Mouse (Mus musculus): ENCODE measurements around the gene Iqgap1. TPM values are rescaled to one million over a fixed set of nuclear protein-coding genes. Genes with fewer than 3 reads are reported as not detected.

Gene Iqgap1
- total and polyA plus RNA-seq, 3 experiments: 33.5 to 35.8 (median 34.8) TPM

- Histone ChIP-seq H3K27ac (no peak overlapping the region), H3K36me3 (ENCODE audit: control insufficient read depth, insufficient read depth, low read length) (no peaks in the 10 kb centered on the region), H3K9ac (ENCODE audit: low read depth, low read length) (no peak overlapping the region), H3K4me3 (no peak overlapping the region), H3K79me2 (replicated peaks; ENCODE audit: control insufficient read depth, insufficient read depth, low read length) (no peaks in the 10 kb centered on the region), H3K4me1 (ENCODE audit: control insufficient read depth, insufficient read depth, low read length) (no peaks in the 10 kb centered on the region), H3K27me3 (ENCODE audit: control insufficient read depth, insufficient read depth, low read length) (no peaks in the 10 kb centered on the region)
- intact Hi-C loops (cut with DNase I): no loop called here
- TF ChIP-seq CTCF (IDR thresholded peaks at IDR 0.05) (no peak), EP300 (IDR thresholded peaks at IDR 0.05; ENCODE audit: insufficient read depth, low read depth, low read length) (no peak), POLR2A (IDR thresholded peaks at IDR 0.05; ENCODE audit: insufficient read depth, low read depth, low read length) (no peak)
- no peak for DNase-seq
- WGBS: 57% methylated on average over 3 of the region's 3 CpGs
Observed at GRCm38 (mm10) chr7:80698940-80699339, 126.8 kb downstream of the Iqgap1 start.

- TF ChIP-seq EP300 (IDR thresholded peaks at IDR 0.05; ENCODE audit: insufficient read depth, low read depth, low read length) (no peak), CTCF (IDR thresholded peaks at IDR 0.05) (no peak), POLR2A (IDR thresholded peaks at IDR 0.05; ENCODE audit: insufficient read depth, low read depth, low read length) (no peak)
- Histone ChIP-seq H3K4me3 (no peak overlapping the region), H3K27me3 (ENCODE audit: control insufficient read depth, insufficient read depth, low read length) (no peaks in the 10 kb centered on the region), H3K27ac (no peak overlapping the region), H3K36me3 (ENCODE audit: control insufficient read depth, insufficient read depth, low read length) (no peaks in the 10 kb centered on the region), H3K4me1 (ENCODE audit: control insufficient read depth, insufficient read depth, low read length) (no peaks in the 10 kb centered on the region), H3K9ac (ENCODE audit: low read depth, low read length) (no peak overlapping the region), H3K79me2 (replicated peaks; ENCODE audit: control insufficient read depth, insufficient read depth, low read length) (no peaks in the 10 kb centered on the region)
- no peak for DNase-seq
- WGBS: 69% methylated on average over 5 of the region's 5 CpGs
- intact Hi-C loops (cut with DNase I): no loop called here
Observed at GRCm38 (mm10) chr7:80697859-80698258, 127.9 kb downstream of the Iqgap1 start.

- no peak overlapping the region for H3K4me3 ChIP-seq
- H3K79me2 ChIP-seq (replicated peaks; ENCODE audit: control insufficient read depth, insufficient read depth, low read length): no peaks in the 10 kb centered on the region
- no peaks in the 10 kb centered on the region for H3K36me3 ChIP-seq (ENCODE audit: control insufficient read depth, insufficient read depth, low read length)
- intact Hi-C loops (cut with DNase I): no loop called here
- no peaks in the 10 kb centered on the region for H3K27me3 ChIP-seq (ENCODE audit: control insufficient read depth, insufficient read depth, low read length)
- 55% methylated on average over 4 of the region's 4 CpGs for WGBS
- no peak for DNase-seq
- TF ChIP-seq CTCF (IDR thresholded peaks at IDR 0.05): no peak
- no peak for TF ChIP-seq EP300 (IDR thresholded peaks at IDR 0.05; ENCODE audit: insufficient read depth, low read depth, low read length)
- no peak for TF ChIP-seq POLR2A (IDR thresholded peaks at IDR 0.05; ENCODE audit: insufficient read depth, low read depth, low read length)
- H3K4me1 ChIP-seq (ENCODE audit: control insufficient read depth, insufficient read depth, low read length): no peaks in the 10 kb centered on the region
- H3K27ac ChIP-seq: no peak overlapping the region
- no peak overlapping the region for H3K9ac ChIP-seq (ENCODE audit: low read depth, low read length)
Observed at GRCm38 (mm10) chr7:80696903-80697302, 128.9 kb downstream of the Iqgap1 start.

- WGBS: 25% methylated on average over 1 of the region's 1 CpGs
- intact Hi-C loops (cut with DNase I): no loop called here
- TF ChIP-seq POLR2A (IDR thresholded peaks at IDR 0.05; ENCODE audit: insufficient read depth, low read depth, low read length): no peak
- no peak for TF ChIP-seq CTCF (IDR thresholded peaks at IDR 0.05)
- TF ChIP-seq EP300 (IDR thresholded peaks at IDR 0.05; ENCODE audit: insufficient read depth, low read depth, low read length): no peak
Observed at GRCm38 (mm10) chr7:80696334-80696733, 129.4 kb downstream of the Iqgap1 start.

GRCm38 (mm10) chr7:80692472-80692871, 133.3 kb downstream of the Iqgap1 start:
- Histone ChIP-seq H3K4me1 (ENCODE audit: control insufficient read depth, insufficient read depth, low read length) (peaks cover 2% of the 10 kb centered on the region), H3K36me3 (ENCODE audit: control insufficient read depth, insufficient read depth, low read length) (no peaks in the 10 kb centered on the region), H3K9ac (ENCODE audit: low read depth, low read length) (no peak overlapping the region), H3K4me3 (no peak overlapping the region), H3K79me2 (replicated peaks; ENCODE audit: control insufficient read depth, insufficient read depth, low read length) (no peaks in the 10 kb centered on the region), H3K27me3 (ENCODE audit: control insufficient read depth, insufficient read depth, low read length) (no peaks in the 10 kb centered on the region), H3K27ac (no peak overlapping the region)
- WGBS: 92% methylated on average over 9 of the region's 9 CpGs
- intact Hi-C loops (cut with DNase I): no loop called here
- TF ChIP-seq EP300 (IDR thresholded peaks at IDR 0.05; ENCODE audit: insufficient read depth, low read depth, low read length) (no peak), CTCF (IDR thresholded peaks at IDR 0.05) (no peak), POLR2A (IDR thresholded peaks at IDR 0.05; ENCODE audit: insufficient read depth, low read depth, low read length) (no peak)
- no peak for DNase-seq

More at GRCm38 (mm10) chr7:80696334-80696733, 129.4 kb downstream of the Iqgap1 start:
- Histone ChIP-seq H3K79me2 (replicated peaks; ENCODE audit: control insufficient read depth, insufficient read depth, low read length) (no peaks in the 10 kb centered on the region), H3K27ac (no peak overlapping the region), H3K4me1 (ENCODE audit: control insufficient read depth, insufficient read depth, low read length) (no peaks in the 10 kb centered on the region), H3K4me3 (no peak overlapping the region), H3K9ac (ENCODE audit: low read depth, low read length) (no peak overlapping the region), H3K27me3 (ENCODE audit: control insufficient read depth, insufficient read depth, low read length) (no peaks in the 10 kb centered on the region), H3K36me3 (ENCODE audit: control insufficient read depth, insufficient read depth, low read length) (no peaks in the 10 kb centered on the region)
- DNase-seq: no peak

GRCm38 (mm10) chr7:80691131-80691530, 134.6 kb downstream of the Iqgap1 start:
- no peak overlapping the region for H3K4me3 ChIP-seq
- no peak overlapping the region for H3K27ac ChIP-seq
- 73% methylated on average over 6 of the region's 6 CpGs for WGBS
- peaks cover 4% of the 10 kb centered on the region for H3K4me1 ChIP-seq (ENCODE audit: control insufficient read depth, insufficient read depth, low read length)
- no peaks in the 10 kb centered on the region for H3K79me2 ChIP-seq (replicated peaks; ENCODE audit: control insufficient read depth, insufficient read depth, low read length)
- no peak overlapping the region for H3K9ac ChIP-seq (ENCODE audit: low read depth, low read length)
- intact Hi-C loops (cut with DNase I): no loop called here
- DNase-seq: no peak
- no peaks in the 10 kb centered on the region; the same call in 1 of the 2 replicates for H3K36me3 ChIP-seq (ENCODE audit: control insufficient read depth, insufficient read depth, low read length)
- H3K27me3 ChIP-seq (ENCODE audit: control insufficient read depth, insufficient read depth, low read length): no peaks in the 10 kb centered on the region
- TF ChIP-seq CTCF (IDR thresholded peaks at IDR 0.05): no peak
- no peak for TF ChIP-seq EP300 (IDR thresholded peaks at IDR 0.05; ENCODE audit: insufficient read depth, low read depth, low read length)
- TF ChIP-seq POLR2A (IDR thresholded peaks at IDR 0.05; ENCODE audit: insufficient read depth, low read depth, low read length): no peak
